Mouse (Mus musculus): ENCODE data around the gene Gpr107. TPM values are rescaled to one million over a fixed set of nuclear protein-coding genes. Genes with fewer than 3 reads are reported as not detected.
A peak's percentile ranks its signal among the peaks of the same experiment; 100 is the strongest.
"Not testable (repeated sequence)": the region's sequence is repeated elsewhere in the genome, so short reads cannot be mapped to it uniquely, and the experiment has no call there.

Gene Gpr107
- total RNA-seq, 2 experiments from 2014 or later, result 8.9 to 24.7 TPM

GRCm38 (mm10) chr2:31144901-31145300, 7.2 kb upstream of the Gpr107 start:
- ATAC-seq (replicated peaks; ENCODE audit: low FRiP score, poor library complexity, severe bottlenecking), result no peak

- ATAC-seq (replicated peaks; ENCODE audit: low FRiP score, poor library complexity, severe bottlenecking), result no peak
Observed at GRCm38 (mm10) chr2:31147054-31147453, 5.1 kb upstream of the Gpr107 start.

GRCm38 (mm10) chr2:31150762-31151161, 1.4 kb upstream of the Gpr107 start:
- ATAC-seq (replicated peaks; ENCODE audit: low FRiP score, poor library complexity, severe bottlenecking), result no peak

- no peak for ATAC-seq (replicated peaks; ENCODE audit: low FRiP score, poor library complexity, severe bottlenecking)
Observed at GRCm38 (mm10) chr2:31156846-31157245, 4.7 kb downstream of the Gpr107 start.

- ATAC-seq (replicated peaks; ENCODE audit: low FRiP score, poor library complexity, severe bottlenecking), result 0 out of 2 replicates have a peak, but pooled peaks have one; percentile 57
Observed at GRCm38 (mm10) chr2:31160147-31160920, 8.2 kb downstream of the Gpr107 start.

- ATAC-seq (replicated peaks; ENCODE audit: low FRiP score, poor library complexity, severe bottlenecking), result no peak
Observed at GRCm38 (mm10) chr2:31161620-31162019, 9.5 kb downstream of the Gpr107 start.

GRCm38 (mm10) chr2:31163361-31164118, 11.4 kb downstream of the Gpr107 start:
- ATAC-seq (replicated peaks; ENCODE audit: low FRiP score, poor library complexity, severe bottlenecking), result no peak

GRCm38 (mm10) chr2:31164841-31165455, 12.8 kb downstream of the Gpr107 start:
- ATAC-seq (replicated peaks; ENCODE audit: low FRiP score, poor library complexity, severe bottlenecking), result no peak

GRCm38 (mm10) chr2:31165529-31165928, 13.4 kb downstream of the Gpr107 start:
- no peak for ATAC-seq (replicated peaks; ENCODE audit: low FRiP score, poor library complexity, severe bottlenecking)

- not testable (repeated sequence) for ATAC-seq (replicated peaks; ENCODE audit: low FRiP score, poor library complexity, severe bottlenecking)
Observed at GRCm38 (mm10) chr2:31167571-31167970, 15.5 kb downstream of the Gpr107 start.

- ATAC-seq (replicated peaks; ENCODE audit: low FRiP score, poor library complexity, severe bottlenecking), result no peak
Observed at GRCm38 (mm10) chr2:31169001-31169400, 16.9 kb downstream of the Gpr107 start.

GRCm38 (mm10) chr2:31170164-31170563, 18.0 kb downstream of the Gpr107 start:
- ATAC-seq (replicated peaks; ENCODE audit: low FRiP score, poor library complexity, severe bottlenecking), result no peak

- no peak for ATAC-seq (replicated peaks; ENCODE audit: low FRiP score, poor library complexity, severe bottlenecking)
Observed at GRCm38 (mm10) chr2:31172001-31172400, 19.9 kb downstream of the Gpr107 start.

GRCm38 (mm10) chr2:31172536-31172935, 20.4 kb downstream of the Gpr107 start:
- ATAC-seq (replicated peaks; ENCODE audit: low FRiP score, poor library complexity, severe bottlenecking), result no peak

GRCm38 (mm10) chr2:31173290-31173689, 21.2 kb downstream of the Gpr107 start:
- ATAC-seq (replicated peaks; ENCODE audit: low FRiP score, poor library complexity, severe bottlenecking), result no peak

GRCm38 (mm10) chr2:31178593-31178992, 26.5 kb downstream of the Gpr107 start:
- ATAC-seq (replicated peaks; ENCODE audit: low FRiP score, poor library complexity, severe bottlenecking), result not testable (repeated sequence)

- ATAC-seq (replicated peaks; ENCODE audit: low FRiP score, poor library complexity, severe bottlenecking), result no peak
Observed at GRCm38 (mm10) chr2:31179471-31179870, 27.4 kb downstream of the Gpr107 start.

- no peak for ATAC-seq (replicated peaks; ENCODE audit: low FRiP score, poor library complexity, severe bottlenecking)
Observed at GRCm38 (mm10) chr2:31180081-31180551, 28.0 kb downstream of the Gpr107 start.

- ATAC-seq (replicated peaks; ENCODE audit: low FRiP score, poor library complexity, severe bottlenecking), result no peak
Observed at GRCm38 (mm10) chr2:31182786-31183330, 30.7 kb downstream of the Gpr107 start.

GRCm38 (mm10) chr2:31183830-31184229, 31.7 kb downstream of the Gpr107 start:
- no peak for ATAC-seq (replicated peaks; ENCODE audit: low FRiP score, poor library complexity, severe bottlenecking)

Data from erythroid progenitor cell, adult 5-6 weeks (primary cell).